In the genomic region with DNA sequence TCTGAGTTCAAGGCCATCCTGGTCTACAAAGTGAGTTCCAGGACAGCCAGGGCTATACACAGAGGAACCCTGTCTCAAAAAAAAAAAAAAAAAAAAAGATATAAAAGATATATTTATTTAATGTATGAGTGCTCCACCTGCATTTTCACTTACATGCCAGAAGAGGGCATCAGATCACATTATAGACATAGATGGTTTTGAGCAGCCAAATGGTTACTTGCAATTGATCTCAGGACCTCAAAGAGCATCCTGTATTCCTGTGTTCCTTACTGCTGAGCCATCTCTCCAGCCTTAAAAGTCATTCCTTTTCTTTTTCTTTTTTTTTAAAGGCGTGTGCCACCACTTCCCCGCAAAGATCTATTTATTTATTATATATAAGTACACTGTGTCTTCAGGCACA, we compare ENCODE assay signal across 11 mouse cellular contexts. TPM values are rescaled to one million over a fixed set of nuclear protein-coding genes. Genes with fewer than 3 reads are reported as not detected.
DNase-seq lines count a peak whose midpoint lies in the region; ATAC-seq and TF ChIP-seq lines count a peak whose summit lies in the region.
"Had no signal": no experiment of that assay in that cellular context is flagged by ENCODE, and none has a peak within 500 bp of the region (broad histone marks: within the 10 kb centered on the region; RNA-seq: fewer than 3 reads in every experiment).

No protein-coding gene starts in this region.

- H3K27ac ChIP-seq in hindbrain, embryonic 11.5 days (ENCODE audit: low read depth, low read length), result no peak overlapping the region
- H3K27ac ChIP-seq in hindbrain, embryonic 16.5 days (ENCODE audit: low read depth, low read length), result no peak overlapping the region

- no peaks in the 10 kb centered on the region for H3K9me3 ChIP-seq in hindbrain, embryonic 11.5 days (ENCODE audit: control insufficient read depth, low read length)
- H3K9me3 ChIP-seq in hindbrain, embryonic 16.5 days (ENCODE audit: control insufficient read depth, low read length), result no peaks in the 10 kb centered on the region
- H3K9me3 ChIP-seq in E14TG2a.4 (ENCODE audit: low read length), result no peaks in the 10 kb centered on the region
- H3K9me3 ChIP-seq: heart, embryonic 15.5 days; megakaryocyte, embryonic 14.5 days; stomach, embryonic 15.5 days had no signal

- H3K4me2 ChIP-seq in hindbrain, embryonic 11.5 days (replicated peaks; ENCODE audit: low read depth, low read length), result no peak overlapping the region
- H3K4me2 ChIP-seq in hindbrain, embryonic 16.5 days (ENCODE audit: low read length), result no peak overlapping the region
- H3K4me2 ChIP-seq: stomach, embryonic 15.5 days had no signal

- ATAC-seq in hindbrain, embryonic 11.5 days (ENCODE audit: low FRiP score), result no peak
- ATAC-seq in hindbrain, embryonic 16.5 days, result no peak

- H3K4me3 ChIP-seq in hindbrain, embryonic 11.5 days (ENCODE audit: low read depth, low read length), result no peak overlapping the region
- no peak overlapping the region for H3K4me3 ChIP-seq in hindbrain, embryonic 16.5 days (ENCODE audit: low read length)
- no peak overlapping the region for H3K4me3 ChIP-seq in E14TG2a.4 (replicated peaks; ENCODE audit: low read length)
- H3K4me3 ChIP-seq: heart, embryonic 15.5 days; megakaryocyte, embryonic 14.5 days; stomach, embryonic 15.5 days had no signal

- H3K4me1 ChIP-seq in hindbrain, embryonic 11.5 days (replicated peaks; ENCODE audit: control insufficient read depth, insufficient read depth, low read length), result peaks cover 10% of the 10 kb centered on the region
- H3K4me1 ChIP-seq in hindbrain, embryonic 16.5 days (ENCODE audit: control insufficient read depth, insufficient read depth, low read depth, low read length), result peaks cover 30% of the 10 kb centered on the region
- peaks cover 43% of the 10 kb centered on the region for H3K4me1 ChIP-seq in E14TG2a.4 (replicated peaks; ENCODE audit: low read depth, low read length)

- WGBS in hindbrain, embryonic 11.5 days, result 62% methylated on average over 2 of the region's 2 CpGs
- 75% methylated on average over 2 of the region's 2 CpGs for WGBS in hindbrain, embryonic 16.5 days

- no peaks in the 10 kb centered on the region for H3K36me3 ChIP-seq in hindbrain, embryonic 11.5 days (ENCODE audit: control insufficient read depth, insufficient read depth, low read length)
- no peaks in the 10 kb centered on the region for H3K36me3 ChIP-seq in hindbrain, embryonic 16.5 days (ENCODE audit: control insufficient read depth, insufficient read depth, low read length)
- peaks cover 10% of the 10 kb centered on the region for H3K36me3 ChIP-seq in E14TG2a.4 (ENCODE audit: insufficient read depth, low read length)
- H3K36me3 ChIP-seq: heart, embryonic 15.5 days; stomach, embryonic 15.5 days had no signal

- no peak overlapping the region for H3K9ac ChIP-seq in hindbrain, embryonic 11.5 days (ENCODE audit: low read depth, low read length)
- H3K9ac ChIP-seq in hindbrain, embryonic 16.5 days (ENCODE audit: low read depth, low read length), result no peak overlapping the region
- H3K9ac ChIP-seq: stomach, embryonic 15.5 days had no signal

- DNase-seq in hindbrain, embryonic 11.5 days (ENCODE audit: low spot score), result peak; percentile 43
- peak; percentile 74 for DNase-seq in 3T3-L1 (ENCODE audit: low read depth, low spot score)
- peak; percentile 54 for DNase-seq in embryo, embryonic 11 days
- DNase-seq in adrenal gland, postnatal 14 days, result no peak
- DNase-seq in right cerebral cortex, adult 18-20 months, result no peak
- DNase-seq in kidney, adult 18-20 months, result no peak

- peak; percentile 49 for TF ChIP-seq CTCF in E14TG2a.4 (conservative IDR thresholded peaks at IDR 0.05; ENCODE audit: low read length)

- H3K27me3 ChIP-seq in hindbrain, embryonic 11.5 days (ENCODE audit: control insufficient read depth, insufficient read depth, low read length), result no peaks in the 10 kb centered on the region
- H3K27me3 ChIP-seq in hindbrain, embryonic 16.5 days (replicated peaks; ENCODE audit: control insufficient read depth, insufficient read depth, low read length), result no peaks in the 10 kb centered on the region
- peaks cover 9% of the 10 kb centered on the region for H3K27me3 ChIP-seq in E14TG2a.4 (ENCODE audit: insufficient read depth, low read length)
- H3K27me3 ChIP-seq: heart, embryonic 15.5 days; stomach, embryonic 15.5 days had no signal

RNA-seq across cellular contexts. Expression of gene Llgl1, which starts 2.0 kb away (rescaled TPM):
- 70.4 and 85.8 TPM in 2 replicates for polyA plus RNA-seq in hindbrain, embryonic 11.5 days (2014; fragmentation: Nextera tagmentation; extraction: Ambion mirVana)
- polyA plus RNA-seq in hindbrain, embryonic 16.5 days (2015; fragmentation: Nextera tagmentation; extraction: Ambion mirVana), result 42.9 and 52.3 TPM in 2 replicates
- total RNA-seq in adrenal gland, postnatal 14 days (2021), result 23.7 and 28.8 TPM in 2 replicates

RNA-seq across cellular contexts. Expression of gene Flii, which starts 29.5 kb away (rescaled TPM):
- 54.5 and 59.7 TPM in 2 replicates for polyA plus RNA-seq in hindbrain, embryonic 11.5 days (2014; fragmentation: Nextera tagmentation; extraction: Ambion mirVana)
- polyA plus RNA-seq in hindbrain, embryonic 16.5 days (2015; fragmentation: Nextera tagmentation; extraction: Ambion mirVana), result 73.3 and 84.8 TPM in 2 replicates
- total RNA-seq in adrenal gland, postnatal 14 days (2021), result 126 and 137 TPM in 2 replicates

RNA-seq across cellular contexts. Expression of gene Mief2, which starts 30.6 kb away (rescaled TPM):
- 11.8 and 12.0 TPM in 2 replicates for polyA plus RNA-seq in hindbrain, embryonic 11.5 days (2014; fragmentation: Nextera tagmentation; extraction: Ambion mirVana)
- 26.2 and 29.7 TPM in 2 replicates for polyA plus RNA-seq in hindbrain, embryonic 16.5 days (2015; fragmentation: Nextera tagmentation; extraction: Ambion mirVana)
- 30.8 and 36.0 TPM in 2 replicates for total RNA-seq in adrenal gland, postnatal 14 days (2021)

Comparison
In these comparisons a context has a peak if more than half of its experiments do, and no peak if none do; other contexts are left out.
1. DNase-seq: peak in hindbrain, embryonic 11.5 days (single experiment), 3T3-L1 (single experiment) and embryo, embryonic 11 days (single experiment); none in adrenal gland, postnatal 14 days (single experiment), right cerebral cortex, adult 18-20 months (single experiment) and kidney, adult 18-20 months (single experiment).